Mouse (Mus musculus): Measurements from ENCODE around the gene Slc25a30.

Gene Slc25a30

DNA sequence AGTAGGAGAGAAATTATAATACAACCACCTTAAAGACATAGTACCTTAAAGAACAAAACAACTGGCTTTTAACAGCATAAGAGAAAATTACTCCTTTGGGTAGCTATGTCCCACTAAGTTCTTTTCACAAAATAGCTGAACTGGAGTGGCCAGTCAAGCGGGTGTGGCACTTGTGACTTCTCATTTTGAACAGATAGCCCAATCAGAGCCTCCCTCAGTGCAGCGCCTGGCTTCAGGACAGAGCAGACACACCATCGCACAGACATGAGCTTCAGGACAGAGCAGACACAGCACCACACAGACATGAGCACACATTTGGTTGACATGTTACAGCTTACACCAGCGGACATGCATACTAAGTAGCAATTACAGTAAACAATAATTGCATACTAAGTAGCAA, 35.8 kb downstream of the Slc25a30 start:
- no peak for DNase-seq (ENCODE audit: inconsistent age in 2 of 2, low spot score in 1 of 2)

DNA sequence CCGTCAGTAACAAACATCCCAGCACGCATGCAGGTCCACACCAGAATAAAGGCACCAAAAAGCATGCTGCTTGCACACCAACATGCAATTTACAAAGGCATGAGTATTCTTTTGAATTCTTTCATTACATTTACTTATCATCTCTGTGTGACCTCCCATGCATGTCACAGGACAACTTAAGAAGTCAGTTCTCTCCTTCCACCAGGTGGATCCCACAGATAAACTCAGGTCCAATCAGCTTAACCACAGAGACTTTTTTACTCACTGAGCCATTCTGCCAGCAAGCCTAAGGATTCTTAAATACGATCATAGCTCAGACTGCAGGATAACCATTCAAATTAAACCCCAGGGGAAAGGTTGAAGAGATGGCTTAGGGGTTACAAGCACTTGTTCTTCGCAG, 37.7 kb downstream of the Slc25a30 start:
- DNase-seq (ENCODE audit: inconsistent age in 2 of 2, low spot score in 1 of 2): no peak

DNA sequence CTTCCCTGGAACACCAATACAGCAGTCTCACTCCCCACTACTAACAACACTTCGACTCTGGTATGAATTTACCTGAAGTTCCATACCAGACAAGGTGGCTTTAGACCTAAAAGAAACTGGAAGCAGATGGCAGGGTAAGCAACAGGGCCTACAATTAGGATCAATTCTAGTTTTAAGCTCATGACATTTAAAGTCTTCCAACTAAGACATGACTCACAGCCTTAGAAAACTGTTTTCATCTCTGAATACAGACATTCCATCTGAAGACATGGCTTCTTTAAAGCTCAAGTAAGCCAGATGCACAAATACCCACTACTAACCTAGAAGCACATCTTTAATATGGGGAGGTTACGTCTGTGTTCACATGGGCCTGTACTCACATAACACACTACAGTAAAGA, 38.9 kb downstream of the Slc25a30 start:
- peak in 1 of 2 experiments; percentile 52 for DNase-seq (ENCODE audit: inconsistent age in 2 of 2, low spot score in 1 of 2)

DNA sequence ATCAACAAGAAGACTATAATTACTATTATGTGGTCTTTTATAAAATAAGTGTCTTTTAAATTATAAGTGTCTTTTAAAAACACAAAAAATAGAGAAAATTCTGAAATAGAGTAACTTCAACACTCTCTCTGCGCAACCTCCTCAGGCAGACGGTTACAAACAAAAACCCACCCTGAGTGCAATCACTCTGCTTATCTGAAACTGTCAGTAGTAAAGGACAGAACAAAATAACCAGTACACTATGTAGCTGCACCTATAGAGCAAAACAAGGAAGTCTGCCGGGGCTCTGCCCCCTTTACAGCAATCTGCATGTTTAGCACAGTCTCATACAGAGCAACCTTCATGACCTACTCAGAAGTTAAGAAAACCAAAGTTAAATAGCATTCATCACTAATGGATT, 44.9 kb downstream of the Slc25a30 start:
- no peak for DNase-seq (ENCODE audit: inconsistent age in 2 of 2, low spot score in 1 of 2)

DNA sequence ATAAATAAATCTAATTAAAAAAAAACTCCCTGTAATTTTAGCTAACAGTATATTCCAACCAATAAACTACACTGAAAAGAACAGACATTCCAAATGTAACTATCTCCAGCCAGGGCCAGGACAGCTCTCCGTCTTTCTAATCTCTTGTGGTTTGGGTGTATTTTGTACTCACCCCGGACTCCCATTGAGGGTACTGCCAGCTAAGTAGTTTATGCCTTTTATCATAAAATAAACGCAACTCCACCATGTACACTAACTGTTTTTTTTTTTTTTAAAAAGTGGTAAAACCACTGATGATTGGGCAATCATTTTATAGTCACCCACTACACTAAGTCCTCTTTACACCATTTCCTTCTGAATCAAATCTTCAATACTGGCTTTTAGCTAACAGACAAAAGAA, 51.2 kb downstream of the Slc25a30 start:
- no peak for DNase-seq (ENCODE audit: inconsistent age in 2 of 2, low spot score in 1 of 2)

DNA sequence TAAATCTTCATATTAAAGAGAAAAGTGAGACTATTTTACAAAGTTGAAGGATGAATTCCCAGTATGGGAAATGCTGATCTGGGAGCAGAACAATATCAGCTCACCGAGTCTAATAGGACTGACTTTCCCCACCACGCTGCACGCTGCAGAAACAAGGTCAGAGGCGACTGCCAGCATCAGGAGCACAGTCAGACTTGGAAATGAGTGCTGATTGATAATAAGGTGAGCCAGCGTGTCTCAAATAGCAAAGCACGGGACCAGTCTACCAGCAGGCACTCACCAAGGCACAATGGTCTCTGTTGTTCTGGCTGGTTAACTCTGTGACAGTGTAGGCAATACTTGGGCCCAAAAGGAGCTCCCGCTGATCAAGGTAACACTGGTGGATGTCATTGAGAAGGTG, 54.2 kb downstream of the Slc25a30 start:
- DNase-seq (ENCODE audit: inconsistent age in 2 of 2, low spot score in 1 of 2): no peak

DNA sequence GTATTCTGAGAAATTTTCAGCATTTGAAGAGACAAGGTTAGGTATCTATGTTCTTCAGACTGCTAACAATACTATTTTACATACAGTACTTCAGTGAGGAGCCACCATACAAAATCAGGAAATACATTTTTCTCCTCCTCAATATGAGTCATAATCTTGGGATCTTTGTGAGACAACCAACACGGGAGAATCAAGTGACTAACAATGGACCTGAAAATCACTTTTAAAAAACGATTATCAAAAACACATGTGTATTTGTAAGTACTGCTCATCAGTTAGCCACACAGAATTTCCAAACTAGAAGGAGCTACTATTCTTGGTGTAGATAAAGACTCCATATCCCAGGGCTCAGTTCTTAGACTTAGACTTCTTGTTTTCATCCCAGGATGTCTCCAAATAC, 55.5 kb downstream of the Slc25a30 start:
- DNase-seq (ENCODE audit: inconsistent age in 2 of 2, low spot score in 1 of 2): no peak

DNA sequence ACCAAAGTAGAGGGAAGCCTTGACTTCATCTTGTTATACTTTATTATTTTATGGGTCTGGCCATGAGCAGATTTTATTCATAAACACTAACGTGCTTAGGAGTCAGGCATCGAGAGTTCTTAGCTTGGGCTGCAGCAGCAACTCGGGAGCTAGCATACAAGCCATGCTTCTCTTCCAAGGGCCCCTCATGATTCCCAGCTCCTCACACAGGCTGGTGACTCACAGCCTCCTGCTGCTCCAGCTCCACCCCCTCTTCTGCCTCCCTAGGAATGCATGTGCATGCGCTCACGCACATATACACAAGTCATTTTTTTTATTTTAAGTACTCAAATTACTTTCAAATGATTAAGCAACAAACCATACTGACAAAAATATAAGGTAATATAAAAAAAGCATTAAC, 58.7 kb downstream of the Slc25a30 start:
- no peak for DNase-seq (ENCODE audit: inconsistent age in 2 of 2, low spot score in 1 of 2)

DNA sequence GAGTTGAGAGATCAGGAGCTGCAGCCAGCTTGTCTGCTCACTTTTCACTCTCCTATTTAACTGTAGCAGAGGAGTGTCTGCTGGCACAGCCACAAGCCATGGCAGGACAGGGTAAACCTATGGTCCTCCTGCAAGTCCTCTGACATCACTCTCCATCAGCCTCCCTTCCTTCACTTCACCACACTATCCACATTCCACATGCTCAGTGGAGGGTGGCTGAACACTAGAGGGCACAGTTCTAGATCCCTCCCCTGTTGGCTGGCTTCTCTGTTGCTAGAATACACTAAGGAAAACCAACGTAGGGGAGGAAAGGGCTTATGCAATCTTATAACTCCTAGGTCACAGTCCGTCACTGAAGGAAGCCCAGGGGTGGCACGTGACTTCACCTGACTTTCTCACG, 59.8 kb downstream of the Slc25a30 start:
- peak in 1 of 2 experiments; percentile 69 for DNase-seq (ENCODE audit: inconsistent age in 2 of 2, low spot score in 1 of 2)

DNA sequence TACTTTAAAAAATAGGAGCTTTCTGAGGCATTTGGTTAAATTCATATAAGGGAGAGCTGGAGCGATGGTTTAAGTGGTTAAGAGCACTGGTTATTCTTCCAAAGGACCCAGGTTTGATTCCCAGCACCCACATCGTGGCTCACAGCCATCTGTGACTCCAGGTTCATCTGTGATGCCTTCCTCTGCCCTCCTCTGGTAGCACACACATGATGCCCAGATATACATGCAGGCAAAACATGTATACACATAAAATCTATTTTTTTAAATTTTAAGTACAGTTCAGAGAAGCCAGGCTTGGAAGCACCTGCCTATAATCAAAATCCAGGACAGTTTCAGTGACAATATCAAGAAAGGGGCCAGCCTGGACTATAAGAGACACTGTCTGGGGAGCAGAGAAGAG, 64.0 kb downstream of the Slc25a30 start:
- no peak for DNase-seq (ENCODE audit: inconsistent age in 2 of 2, low spot score in 1 of 2)

DNA sequence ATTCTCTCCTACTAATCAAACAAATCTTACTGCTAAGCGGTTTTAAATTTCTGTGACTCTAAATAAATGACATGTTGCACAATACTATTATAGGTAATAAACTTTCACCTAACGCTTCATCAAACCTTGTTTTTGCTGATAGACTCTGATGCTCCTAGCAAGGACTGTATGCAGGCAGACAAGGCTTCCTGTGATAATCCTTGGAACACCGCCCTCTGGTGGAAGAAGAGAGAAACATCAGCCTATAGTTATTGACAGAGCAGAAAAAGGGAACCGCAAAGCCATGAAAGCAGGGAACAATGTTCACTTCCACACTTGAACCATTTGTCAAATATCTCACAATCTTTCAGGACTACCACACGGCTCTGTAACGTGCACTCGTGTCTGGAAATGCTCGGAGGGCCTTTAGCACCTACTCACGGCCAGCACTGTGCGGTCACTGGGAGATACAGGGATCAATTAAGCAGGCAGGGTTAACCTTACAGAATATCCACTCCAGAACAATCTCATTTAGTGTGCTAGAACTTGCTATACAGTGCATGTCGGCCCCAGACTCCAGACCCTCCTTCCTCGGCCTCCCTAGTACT, 64.8 kb downstream of the Slc25a30 start:
- peak; percentile 30 to 80 for DNase-seq (ENCODE audit: inconsistent age in 2 of 2, low spot score in 1 of 2)

DNA sequence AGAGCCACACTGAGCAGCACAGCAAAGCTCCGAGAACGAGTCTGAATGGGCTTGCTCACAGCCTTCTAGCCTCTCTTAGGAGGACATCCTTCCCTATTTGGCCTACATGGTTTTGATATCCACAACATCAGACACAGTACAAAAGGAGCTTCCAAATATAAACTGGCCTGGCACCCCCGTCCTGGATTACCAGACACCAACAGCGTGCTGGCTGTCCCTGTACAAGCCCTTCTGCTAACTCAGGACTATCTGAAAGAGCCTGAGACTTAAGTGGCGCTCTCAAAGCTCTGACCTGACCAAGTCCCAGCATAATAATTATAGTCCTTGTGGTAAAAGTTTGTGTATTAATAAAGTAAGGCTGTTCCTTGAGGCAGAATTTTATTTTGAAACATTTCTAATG, 66.7 kb downstream of the Slc25a30 start:
- DNase-seq (ENCODE audit: inconsistent age in 2 of 2, low spot score in 1 of 2): no peak

DNA sequence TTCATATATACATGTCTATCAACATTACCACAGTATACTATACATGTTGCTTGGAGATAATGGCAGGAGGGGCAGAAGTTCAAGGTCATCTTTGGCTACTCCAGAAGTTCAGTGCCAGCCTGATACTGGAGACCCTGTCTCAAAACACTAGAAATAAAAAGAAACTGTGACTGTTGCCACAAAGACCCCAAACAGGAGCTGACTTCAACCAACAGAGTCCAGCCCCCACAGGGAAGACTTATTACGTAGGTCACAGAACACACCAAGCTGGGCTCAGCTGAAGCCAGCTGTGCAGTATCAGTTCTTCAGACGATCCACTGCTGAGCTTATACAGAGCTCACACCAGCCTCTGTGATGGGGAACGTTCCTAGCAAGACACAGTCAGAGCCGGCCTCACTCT, 70.4 kb downstream of the Slc25a30 start:
- DNase-seq (ENCODE audit: inconsistent age in 2 of 2, low spot score in 1 of 2): no peak

DNA sequence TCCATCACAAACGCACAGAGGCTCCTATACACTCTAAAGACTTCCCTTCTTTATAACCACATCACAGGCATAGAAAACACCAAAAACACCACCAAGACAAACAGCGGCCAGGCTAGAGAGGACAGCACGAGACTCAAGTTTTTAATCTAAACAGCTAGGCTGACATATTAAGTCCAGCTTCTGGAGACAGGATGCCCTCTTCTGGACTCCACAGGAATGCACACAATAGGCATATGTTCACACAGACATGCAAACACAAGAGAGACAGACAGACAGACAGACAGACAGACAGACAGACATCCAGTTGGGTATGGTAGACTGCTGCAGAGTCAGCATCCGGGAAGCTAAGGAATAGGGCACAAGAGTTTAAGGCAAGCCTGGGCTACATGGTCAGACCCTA, 73.2 kb downstream of the Slc25a30 start:
- no peak for DNase-seq (ENCODE audit: inconsistent age in 2 of 2, low spot score in 1 of 2)

DNA sequence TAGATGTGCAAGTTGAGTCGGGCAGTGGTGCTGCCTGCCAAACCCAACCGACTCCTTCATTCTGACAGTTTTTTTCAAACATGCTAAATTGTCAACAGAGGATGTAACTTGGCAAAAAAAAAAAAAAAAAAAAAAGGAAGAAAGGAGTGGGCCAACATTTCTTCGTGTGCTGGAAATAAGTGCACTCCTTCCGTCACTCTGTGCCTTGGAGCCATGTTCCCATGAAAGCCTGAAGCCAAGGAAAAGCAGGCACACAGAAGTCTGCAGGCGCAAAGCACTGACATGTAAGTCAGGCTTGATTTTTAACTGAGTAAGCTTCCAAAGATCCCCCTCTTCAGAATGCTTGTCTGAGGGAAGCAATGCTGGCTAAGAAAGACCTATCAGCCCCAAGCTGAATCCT, 74.2 kb downstream of the Slc25a30 start:
- DNase-seq (ENCODE audit: inconsistent age in 2 of 2, low spot score in 1 of 2): no peak

DNA sequence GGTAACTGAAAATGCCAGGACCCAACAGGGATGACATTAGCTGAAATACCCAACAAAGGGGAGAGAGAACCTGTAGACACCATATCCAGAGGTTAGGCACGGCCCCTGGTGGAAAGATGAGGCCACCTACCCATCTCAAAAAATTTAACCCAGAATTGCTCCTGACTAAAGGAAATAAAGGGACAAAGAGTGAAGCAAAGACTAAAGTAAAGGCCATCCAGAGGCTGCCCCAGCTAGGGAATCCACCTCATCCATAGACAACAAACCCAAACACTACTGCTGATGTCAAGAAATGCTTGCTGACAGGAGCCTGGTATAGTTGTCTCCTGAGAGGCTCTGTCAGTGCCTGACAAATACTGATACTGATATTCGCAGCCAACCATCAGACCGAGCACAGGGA, 75.1 kb downstream of the Slc25a30 start:
- no peak for DNase-seq (ENCODE audit: inconsistent age in 2 of 2, low spot score in 1 of 2)
